Mouse (Mus musculus) thymus, adult 18-20 months (tissue): ENCODE data around the gene Lpar4.

Experiments used
- DNase-seq, 2 experiments: peaks; one replicate each; pipeline ENCODE4 v3.0.0; 2022; ENCODE audit warnings: mixed read lengths in 2 of 2

Lpar4 gene

GRCm38 (mm10) chrX:106920175-106920827 lies at the start of gene Lpar4:
Gene Lpar4 (plus strand): TSS chrX:106920625.
- no peak for DNase-seq

GRCm38 (mm10) chrX:106871426-106871825 lies 49.0 kb upstream of the Lpar4 start:
- no peak for DNase-seq

GRCm38 (mm10) chrX:106871894-106872293 lies 48.5 kb upstream of the Lpar4 start:
- DNase-seq, result no peak

- DNase-seq, result no peak
Measured at GRCm38 (mm10) chrX:106872315-106872714, 48.1 kb upstream of the Lpar4 start.

- no peak for DNase-seq
Measured at GRCm38 (mm10) chrX:106897707-106898275, 22.6 kb upstream of the Lpar4 start.

- no peak for DNase-seq
Measured at GRCm38 (mm10) chrX:106920828-106921619, 599 bp downstream of the Lpar4 start.

- DNase-seq, result no peak
Measured at GRCm38 (mm10) chrX:106924572-106924971, 4.1 kb downstream of the Lpar4 start.

GRCm38 (mm10) chrX:106939326-106939725 lies 18.9 kb downstream of the Lpar4 start:
- DNase-seq, result no peak

GRCm38 (mm10) chrX:106950558-106950957 lies 30.1 kb downstream of the Lpar4 start:
- DNase-seq, result no peak

GRCm38 (mm10) chrX:106951016-106951415 lies 30.6 kb downstream of the Lpar4 start:
- no peak for DNase-seq

- DNase-seq, result no peak
Measured at GRCm38 (mm10) chrX:106953840-106954239, 33.4 kb downstream of the Lpar4 start.

GRCm38 (mm10) chrX:106962233-106962632 lies 41.8 kb downstream of the Lpar4 start:
- DNase-seq, result no peak

GRCm38 (mm10) chrX:106964326-106964725 lies 43.9 kb downstream of the Lpar4 start:
- no peak for DNase-seq
